Mouse (Mus musculus) lung, adult 2 months (tissue): Measurements from ENCODE around the gene Postn.

Experiments
- CTCF ChIP-seq: fragments of 200-500 bp; IDR thresholded peaks from 2 replicates; pipeline ENCODE4 v1.5.1; 2011; ENCODE audit warnings: mild to moderate bottlenecking, low read length, control low read depth; ENCODE audit not compliant: insufficient read depth
- POLR2A ChIP-seq: fragments of 200-500 bp; IDR thresholded peaks from 2 replicates; pipeline ENCODE4 v1.6.1; 2011; ENCODE audit warnings: low read depth, mild to moderate bottlenecking, control low read depth, low read length, borderline replicate concordance; ENCODE audit errors: extremely low read depth

- TF ChIP-seq CTCF (no peak), POLR2A (no peak)
These were observed 42.9 kb downstream of the Postn start for GRCm38 (mm10) chr3:54403791-54404190.
